Mouse (Mus musculus) liver, embryonic 11.5 days (tissue): ENCODE results near the gene Map2k1. TPM values are rescaled to one million over a fixed set of nuclear protein-coding genes. Genes with fewer than 3 reads are reported as not detected.
"Not testable (repeated sequence)": the region's sequence is repeated elsewhere in the genome, so short reads cannot be mapped to it uniquely, and the experiment has no call there.

Source experiments
- ATAC-seq: fragments of 200-750 bp; cut with Nextera tagmentation; replicated peaks from 2 replicates; pipeline ENCODE4 v1.8.0; 2017; ENCODE audit warnings: moderate number of reproducible peaks, mild to moderate bottlenecking, moderate TSS enrichment, moderate library complexity; ENCODE audit not compliant: low FRiP score
- DNase-seq: peaks from one replicate; pipeline ENCODE4 v3.0.0-alpha.2; 2017; ENCODE audit warnings: low spot score
- H3K27ac ChIP-seq: fragments of 300-500 bp; sonication (generic); 2 replicates; pipeline ENCODE4 v1.5.1; 2014; ENCODE audit warnings: mild to moderate bottlenecking, low read depth, low read length, control low read depth
- H3K27me3 ChIP-seq: fragments of 300-500 bp; sonication (generic); replicated peaks from 2 replicates; pipeline ENCODE4 v1.6.1; 2014; ENCODE audit warnings: low read length, mixed read lengths; ENCODE audit not compliant: control insufficient read depth, insufficient read depth
- H3K36me3 ChIP-seq: fragments of 300-500 bp; sonication (generic); 2 replicates; pipeline ENCODE4 v1.6.1; 2014; ENCODE audit warnings: mild to moderate bottlenecking, low read length, moderate library complexity, mixed read lengths; ENCODE audit not compliant: control insufficient read depth, insufficient read depth
- H3K4me1 ChIP-seq: fragments of 300-500 bp; sonication (generic); replicated peaks from 2 replicates; pipeline ENCODE4 v1.6.1; 2014; ENCODE audit warnings: low read length, mixed read lengths; ENCODE audit not compliant: control insufficient read depth, insufficient read depth
- H3K4me2 ChIP-seq: fragments of 300-500 bp; sonication (generic); 2 replicates; pipeline ENCODE4 v1.6.1; 2014; ENCODE audit warnings: mild to moderate bottlenecking, control low read depth, moderate library complexity
- H3K4me3 ChIP-seq: fragments of 300-500 bp; sonication (generic); 2 replicates; pipeline ENCODE4 v1.5.1; 2014; ENCODE audit warnings: low read depth, low read length, control low read depth
- H3K9ac ChIP-seq: fragments of 300-500 bp; sonication (generic); 2 replicates; pipeline ENCODE4 v1.6.1; 2014; ENCODE audit warnings: low read depth, low read length, control low read depth
- H3K9me3 ChIP-seq: fragments of 300-500 bp; sonication (generic); 2 replicates; pipeline ENCODE4 v1.6.1; 2016; ENCODE audit warnings: low read length, inconsistent platforms, mixed read lengths; ENCODE audit not compliant: control insufficient read depth
- WGBS: fragments of 180-500 bp; shearing (Covaris S2); extraction: QIAGEN DNeasy Blood & Tissue Kit; methylation state at CpG from one replicate; pipeline ENCODE4 v1.1.7; 2014; 5-methylcytosine and 5-hydroxymethylcytosine counted together
- polyA plus RNA-seq: library from polyadenylated mRNA; unstranded; fragments of >200 nt; fragmentation: Nextera tagmentation; extraction: Ambion mirVana; gene quantifications from 2 replicates; pipeline ENCODE4 v1.2.1, GENCODE M21; 2014

Gene Map2k1
- polyA plus RNA-seq, 1 experiment from 2014 or later = 68.1 TPM

GRCm38 (mm10) chr9:64172816-64173665, 80.4 kb downstream of the Map2k1 start, which contains the start of the genes Zwilch and Rpl4:
Zwilch (minus strand) TSS chr9:64173104.
Rpl4 (plus strand) TSS chr9:64173375.
- peak within 1 kb of the TSS; percentile 97 for H3K4me3 ChIP-seq
- peaks cover 14% of the 10 kb centered on the region; the same call in 1 of the 2 replicates for H3K4me1 ChIP-seq
- DNase-seq (peak; percentile 85), ATAC-seq (peak; percentile 77)
- H3K27me3 ChIP-seq = no peaks in the 10 kb centered on the region
- H3K4me2 ChIP-seq = peak within 1 kb of the TSS; percentile 70
- under 1% methylated on average over 42 of the region's 42 CpGs for WGBS
- peaks cover 28% of the 10 kb centered on the region for H3K36me3 ChIP-seq
- peak within 1 kb of the TSS; percentile 96 for H3K9ac ChIP-seq
- peak within 1 kb of the TSS; percentile 90 for H3K27ac ChIP-seq
- H3K9me3 ChIP-seq = no peaks in the 10 kb centered on the region

GRCm38 (mm10) chr9:64172145-64172815, 81.2 kb downstream of the Map2k1 start:
- peaks cover 27% of the 10 kb centered on the region for H3K36me3 ChIP-seq
- DNase-seq (peak; percentile 86), ATAC-seq (peak; percentile 11; the same call in 1 of the 2 replicates)
- H3K9ac ChIP-seq = peak overlapping the region; percentile 96
- peak overlapping the region; percentile 70 for H3K4me2 ChIP-seq
- no peaks in the 10 kb centered on the region for H3K27me3 ChIP-seq
- H3K9me3 ChIP-seq = no peaks in the 10 kb centered on the region
- peak overlapping the region; percentile 90 for H3K27ac ChIP-seq
- peaks cover 14% of the 10 kb centered on the region; the same call in 1 of the 2 replicates for H3K4me1 ChIP-seq
- WGBS = 2% methylated on average over 18 of the region's 18 CpGs
- peak overlapping the region; percentile 97 for H3K4me3 ChIP-seq

GRCm38 (mm10) chr9:64169967-64170366, 83.5 kb downstream of the Map2k1 start:
- H3K4me1 ChIP-seq, H3K9ac ChIP-seq, H3K4me3 ChIP-seq, ATAC-seq, H3K27ac ChIP-seq, H3K4me2 ChIP-seq, H3K27me3 ChIP-seq, H3K9me3 ChIP-seq, DNase-seq, H3K36me3 ChIP-seq: not testable (repeated sequence)
- WGBS = 89% methylated on average over 3 of the region's 3 CpGs

- Histone ChIP-seq H3K4me1 (no peaks in the 10 kb centered on the region), H3K4me3 (no peak overlapping the region), H3K36me3 (peaks cover 43% of the 10 kb centered on the region), H3K9ac (no peak overlapping the region), H3K27me3 (no peaks in the 10 kb centered on the region), H3K4me2 (no peak overlapping the region), H3K9me3 (no peaks in the 10 kb centered on the region), H3K27ac (no peak overlapping the region)
- DNase-seq = no peak
- 88% methylated on average over 5 of the region's 5 CpGs for WGBS
- ATAC-seq = no peak
Observed at GRCm38 (mm10) chr9:64160471-64160870, 93.0 kb downstream of the Map2k1 start.

- DNase-seq = no peak
- Histone ChIP-seq H3K9ac (no peak overlapping the region), H3K36me3 (peaks cover 41% of the 10 kb centered on the region), H3K27me3 (no peaks in the 10 kb centered on the region), H3K4me1 (no peaks in the 10 kb centered on the region), H3K9me3 (no peaks in the 10 kb centered on the region), H3K4me3 (no peak overlapping the region), H3K27ac (no peak overlapping the region), H3K4me2 (no peak overlapping the region)
- peak; percentile 64; the same call in 1 of the 2 replicates for ATAC-seq
- 63% methylated on average over 1 of the region's 1 CpGs for WGBS
Observed at GRCm38 (mm10) chr9:64156641-64157040, 96.8 kb downstream of the Map2k1 start.

GRCm38 (mm10) chr9:64139879-64140278, 113.6 kb downstream of the Map2k1 start:
- H3K27me3 ChIP-seq = no peaks in the 10 kb centered on the region
- H3K4me1 ChIP-seq = no peaks in the 10 kb centered on the region
- ATAC-seq = no peak
- H3K27ac ChIP-seq = no peak overlapping the region
- H3K36me3 ChIP-seq = peaks cover 16% of the 10 kb centered on the region
- 86% methylated on average over 9 of the region's 9 CpGs for WGBS
- no peak overlapping the region for H3K9ac ChIP-seq
- no peak for DNase-seq
- no peak overlapping the region for H3K4me2 ChIP-seq
- H3K9me3 ChIP-seq = no peaks in the 10 kb centered on the region
- H3K4me3 ChIP-seq = no peak overlapping the region

GRCm38 (mm10) chr9:64138896-64139295, 114.5 kb downstream of the Map2k1 start:
- H3K4me1 ChIP-seq, H3K9me3 ChIP-seq, H3K27me3 ChIP-seq, H3K9ac ChIP-seq, H3K27ac ChIP-seq, H3K4me2 ChIP-seq, DNase-seq, H3K4me3 ChIP-seq, ATAC-seq: not testable (repeated sequence)
- 12% methylated on average over 6 of the region's 6 CpGs for WGBS
- peaks cover 16% of the 10 kb centered on the region for H3K36me3 ChIP-seq
